Mouse (Mus musculus): ENCODE data around the gene Folr2. TPM values are rescaled to one million over a fixed set of nuclear protein-coding genes. Genes with fewer than 3 reads are reported as not detected.

The Folr2 gene
- polyA plus RNA-seq, 1 experiment from 2014 or later = 2.5 TPM

DNA sequence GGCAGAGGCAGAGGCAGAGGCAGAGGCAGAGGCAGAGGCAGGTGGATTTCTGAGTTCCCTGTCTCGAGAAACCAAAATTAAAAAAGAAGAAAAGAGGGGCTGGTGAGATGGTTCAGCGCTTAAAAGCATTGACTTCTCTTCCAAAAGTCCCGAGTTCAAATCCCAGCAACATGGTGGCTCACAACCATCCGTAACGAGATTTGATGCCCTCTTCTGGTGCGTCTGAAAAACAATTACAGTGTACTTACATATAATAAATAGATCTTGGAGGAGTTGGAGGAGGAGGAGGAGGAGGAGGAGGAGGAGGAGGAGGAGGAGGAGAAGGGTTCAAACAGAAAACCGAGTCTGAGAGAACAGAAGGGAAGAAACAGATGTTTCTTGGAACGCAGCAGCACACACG lies 38.7 kb upstream of the Folr2 start:
- H3K27me3 ChIP-seq (ENCODE audit: control insufficient read depth, insufficient read depth, low read length) = no peaks in the 10 kb centered on the region
- peak overlapping the region; percentile 42 for H3K4me2 ChIP-seq (ENCODE audit: low read length)
- peak overlapping the region; percentile 87 for H3K27ac ChIP-seq (replicated peaks; ENCODE audit: low read depth, low read length)
- no peaks in the 10 kb centered on the region for H3K9me3 ChIP-seq (ENCODE audit: control insufficient read depth, low read length)
- no peaks in the 10 kb centered on the region for H3K36me3 ChIP-seq (ENCODE audit: control insufficient read depth, insufficient read depth, low read length)
- peaks cover 4% of the 10 kb centered on the region; the same call in 1 of the 2 replicates for H3K4me1 ChIP-seq (ENCODE audit: control insufficient read depth, insufficient read depth, low read length)
- no peak; the same call in 1 of the 2 replicates for ATAC-seq (ENCODE audit: low FRiP score, low TSS enrichment)
- H3K4me3 ChIP-seq (replicated peaks; ENCODE audit: low read depth, low read length) = peak overlapping the region; percentile 52
- WGBS = 43% methylated on average over 9 of the region's 9 CpGs
- peak; percentile 55 for DNase-seq
- H3K9ac ChIP-seq (replicated peaks; ENCODE audit: low read length) = peak overlapping the region; percentile 46; the same call in 1 of the 2 replicates

DNA sequence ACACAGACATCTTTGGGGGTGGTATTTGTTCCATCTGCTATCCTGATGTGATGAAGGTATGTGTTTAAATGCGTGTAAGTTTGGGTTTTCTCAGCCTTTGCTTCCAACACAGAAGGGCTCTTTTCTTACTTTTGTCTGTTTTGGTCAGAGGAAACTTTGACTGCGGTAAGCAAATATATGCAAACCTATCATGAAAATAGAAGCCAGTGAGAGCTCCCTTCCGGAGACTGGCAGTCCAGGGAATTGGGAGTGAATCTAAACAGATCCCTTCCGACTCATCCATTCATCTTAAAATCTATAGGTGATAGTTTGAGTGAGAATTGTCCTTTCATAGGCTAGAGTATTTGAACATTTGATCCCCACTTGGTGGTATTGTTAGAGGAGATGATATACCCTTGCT lies 31.5 kb upstream of the Folr2 start:
- H3K27me3 ChIP-seq (ENCODE audit: control insufficient read depth, insufficient read depth, low read length) = no peaks in the 10 kb centered on the region
- H3K4me3 ChIP-seq (replicated peaks; ENCODE audit: low read depth, low read length) = no peak overlapping the region
- ATAC-seq (ENCODE audit: low FRiP score, low TSS enrichment) (no peak), DNase-seq (no peak)
- no peak overlapping the region for H3K4me2 ChIP-seq (ENCODE audit: low read length)
- no peaks in the 10 kb centered on the region for H3K4me1 ChIP-seq (ENCODE audit: control insufficient read depth, insufficient read depth, low read length)
- WGBS = 83% methylated on average over 4 of the region's 4 CpGs
- H3K9ac ChIP-seq (replicated peaks; ENCODE audit: low read length) = no peak overlapping the region
- no peaks in the 10 kb centered on the region for H3K9me3 ChIP-seq (ENCODE audit: control insufficient read depth, low read length)
- H3K36me3 ChIP-seq (ENCODE audit: control insufficient read depth, insufficient read depth, low read length) = no peaks in the 10 kb centered on the region
- no peak overlapping the region for H3K27ac ChIP-seq (replicated peaks; ENCODE audit: low read depth, low read length)

DNA sequence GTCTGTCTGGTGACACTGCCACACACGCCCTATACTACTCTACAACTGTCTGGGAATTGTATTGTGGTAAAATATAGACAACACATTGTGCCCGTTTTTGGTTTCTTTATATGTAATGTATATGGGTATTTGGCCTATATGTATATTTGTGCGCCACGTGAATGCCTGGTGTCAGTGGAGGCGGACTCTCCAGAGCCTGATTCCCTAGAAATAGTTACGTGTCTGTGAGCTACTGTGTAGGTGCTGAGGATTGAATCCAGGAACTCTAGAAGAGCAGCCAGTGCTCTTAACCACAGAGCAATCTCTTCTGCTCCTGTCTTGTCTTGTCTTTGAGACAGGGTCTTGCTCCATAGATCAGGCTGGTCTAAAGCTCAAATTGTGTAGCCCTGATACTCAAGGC lies 29.3 kb upstream of the Folr2 start:
- Histone ChIP-seq H3K27ac (replicated peaks; ENCODE audit: low read depth, low read length) (no peak overlapping the region), H3K9ac (replicated peaks; ENCODE audit: low read length) (no peak overlapping the region), H3K4me2 (ENCODE audit: low read length) (no peak overlapping the region), H3K9me3 (ENCODE audit: control insufficient read depth, low read length) (no peaks in the 10 kb centered on the region), H3K36me3 (ENCODE audit: control insufficient read depth, insufficient read depth, low read length) (no peaks in the 10 kb centered on the region), H3K4me1 (ENCODE audit: control insufficient read depth, insufficient read depth, low read length) (no peaks in the 10 kb centered on the region), H3K27me3 (ENCODE audit: control insufficient read depth, insufficient read depth, low read length) (no peaks in the 10 kb centered on the region), H3K4me3 (replicated peaks; ENCODE audit: low read depth, low read length) (no peak overlapping the region)
- DNase-seq = no peak
- no peak for ATAC-seq (ENCODE audit: low FRiP score, low TSS enrichment)
- 91% methylated on average over 6 of the region's 6 CpGs for WGBS

DNA sequence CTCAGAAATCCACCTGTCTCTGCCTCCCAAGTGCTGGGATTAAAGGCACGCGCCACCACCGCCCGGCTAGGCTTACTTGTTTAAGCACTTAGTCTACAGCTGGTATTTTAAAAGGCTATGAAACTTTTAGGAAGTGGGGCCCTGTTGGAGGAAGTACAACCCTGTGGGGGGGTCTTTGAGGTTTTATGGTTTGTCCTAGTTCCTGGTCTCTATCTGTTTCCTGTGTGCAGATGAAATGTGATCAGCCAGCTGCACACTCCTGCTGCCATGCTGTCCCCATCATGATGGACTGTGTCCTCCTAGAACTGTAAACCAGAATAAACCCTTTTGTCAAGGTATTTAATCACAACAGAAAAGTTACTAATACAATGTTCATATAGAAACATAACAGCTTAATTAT lies 27.2 kb upstream of the Folr2 start:
- H3K27me3 ChIP-seq (ENCODE audit: control insufficient read depth, insufficient read depth, low read length) = no peaks in the 10 kb centered on the region
- no peaks in the 10 kb centered on the region for H3K36me3 ChIP-seq (ENCODE audit: control insufficient read depth, insufficient read depth, low read length)
- 98% methylated on average over 4 of the region's 4 CpGs for WGBS
- no peaks in the 10 kb centered on the region for H3K4me1 ChIP-seq (ENCODE audit: control insufficient read depth, insufficient read depth, low read length)
- no peak overlapping the region for H3K4me2 ChIP-seq (ENCODE audit: low read length)
- no peak overlapping the region for H3K9ac ChIP-seq (replicated peaks; ENCODE audit: low read length)
- H3K9me3 ChIP-seq (ENCODE audit: control insufficient read depth, low read length) = no peaks in the 10 kb centered on the region
- no peak overlapping the region for H3K4me3 ChIP-seq (replicated peaks; ENCODE audit: low read depth, low read length)
- ATAC-seq (ENCODE audit: low FRiP score, low TSS enrichment) (no peak), DNase-seq (no peak)
- H3K27ac ChIP-seq (replicated peaks; ENCODE audit: low read depth, low read length) = no peak overlapping the region

DNA sequence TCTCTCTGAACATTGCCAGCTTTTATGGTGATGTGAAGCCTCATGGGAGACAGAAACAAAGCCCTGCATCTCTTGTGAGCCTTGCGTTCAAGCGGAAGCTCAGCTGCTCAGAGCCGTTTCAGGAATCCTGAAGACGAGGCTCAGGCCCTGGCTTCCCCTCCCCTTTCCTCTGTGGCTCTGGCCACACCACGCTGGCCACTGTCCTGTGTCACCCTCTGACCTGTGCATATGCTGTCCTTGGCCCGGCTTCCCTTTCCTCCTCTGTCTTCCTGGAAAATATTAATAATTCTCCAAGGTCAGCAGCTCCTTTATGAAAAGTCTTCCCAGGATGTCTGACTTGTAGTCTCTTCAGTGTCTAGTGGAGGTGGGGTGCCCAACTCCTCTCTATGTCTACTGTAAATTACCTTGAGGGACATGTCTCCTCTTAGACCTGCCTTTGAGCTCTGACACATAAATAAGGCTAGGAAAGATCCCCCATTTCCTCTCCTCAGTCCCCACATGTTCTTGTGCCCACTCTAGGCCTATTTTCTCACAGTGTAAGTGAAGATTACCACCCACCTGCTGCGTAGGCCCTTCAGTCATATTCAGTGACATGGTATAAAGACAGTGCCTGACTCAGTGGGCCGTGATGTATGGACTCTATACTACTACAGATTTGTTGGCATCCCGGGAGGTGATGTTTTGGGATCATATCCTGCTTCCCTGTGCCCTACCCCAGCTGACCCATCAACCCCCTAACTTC lies 25.6 kb upstream of the Folr2 start:
- Histone ChIP-seq H3K4me1 (ENCODE audit: control insufficient read depth, insufficient read depth, low read length) (no peaks in the 10 kb centered on the region), H3K4me3 (replicated peaks; ENCODE audit: low read depth, low read length) (no peak overlapping the region), H3K9me3 (ENCODE audit: control insufficient read depth, low read length) (no peaks in the 10 kb centered on the region), H3K27ac (replicated peaks; ENCODE audit: low read depth, low read length) (no peak overlapping the region), H3K36me3 (ENCODE audit: control insufficient read depth, insufficient read depth, low read length) (no peaks in the 10 kb centered on the region), H3K27me3 (ENCODE audit: control insufficient read depth, insufficient read depth, low read length) (no peaks in the 10 kb centered on the region), H3K4me2 (ENCODE audit: low read length) (no peak overlapping the region), H3K9ac (replicated peaks; ENCODE audit: low read length) (no peak overlapping the region)
- DNase-seq = no peak
- no peak for ATAC-seq (ENCODE audit: low FRiP score, low TSS enrichment)
- 59% methylated on average over 9 of the region's 9 CpGs for WGBS

DNA sequence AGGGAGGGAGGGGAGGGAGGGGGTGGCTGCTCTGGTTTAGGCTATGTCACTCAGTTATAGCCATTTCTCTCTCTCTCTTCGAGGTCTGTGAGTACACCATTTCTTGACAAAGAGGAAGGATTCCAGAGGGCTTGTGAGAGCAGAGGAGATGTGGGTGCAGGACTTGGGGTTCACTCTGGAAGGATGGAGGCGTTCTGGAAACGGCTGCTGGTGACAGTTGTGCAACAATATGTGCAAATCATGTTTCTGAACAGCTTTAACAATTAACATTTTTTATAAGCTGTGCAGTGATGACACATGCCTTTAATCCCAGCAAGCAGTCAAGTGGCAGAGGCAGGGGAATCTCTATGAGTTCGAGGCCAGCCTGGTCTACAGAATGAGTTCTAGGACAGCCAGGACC lies 23.9 kb upstream of the Folr2 start:
- Histone ChIP-seq H3K9ac (replicated peaks; ENCODE audit: low read length) (no peak overlapping the region), H3K9me3 (ENCODE audit: control insufficient read depth, low read length) (no peaks in the 10 kb centered on the region), H3K27me3 (ENCODE audit: control insufficient read depth, insufficient read depth, low read length) (no peaks in the 10 kb centered on the region), H3K27ac (replicated peaks; ENCODE audit: low read depth, low read length) (no peak overlapping the region), H3K36me3 (ENCODE audit: control insufficient read depth, insufficient read depth, low read length) (no peaks in the 10 kb centered on the region), H3K4me2 (ENCODE audit: low read length) (no peak overlapping the region), H3K4me1 (ENCODE audit: control insufficient read depth, insufficient read depth, low read length) (no peaks in the 10 kb centered on the region), H3K4me3 (replicated peaks; ENCODE audit: low read depth, low read length) (no peak overlapping the region)
- 78% methylated on average over 4 of the region's 4 CpGs for WGBS
- ATAC-seq (ENCODE audit: low FRiP score, low TSS enrichment) = no peak
- DNase-seq = no peak

DNA sequence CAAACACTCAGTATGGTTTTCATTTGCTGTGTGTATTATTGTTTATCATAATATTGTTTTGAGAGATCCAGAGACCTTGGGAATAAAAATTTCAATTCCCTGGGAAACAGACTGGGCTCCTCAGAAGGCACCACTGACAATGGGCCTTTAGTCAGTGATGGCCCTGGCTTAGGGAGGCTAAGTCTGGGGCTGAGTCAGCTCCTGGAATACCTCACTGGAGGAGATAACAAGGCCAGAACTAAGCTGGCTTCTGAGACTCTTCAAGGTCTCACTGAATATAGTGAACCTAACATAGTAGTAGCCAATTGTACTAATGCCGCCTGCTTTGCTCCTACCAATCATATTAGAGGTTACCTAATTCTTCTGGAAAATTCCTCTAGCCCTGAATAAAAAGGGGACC lies 19.0 kb upstream of the Folr2 start:
- H3K9ac ChIP-seq (replicated peaks; ENCODE audit: low read length) = no peak overlapping the region
- WGBS = 97% methylated on average over 1 of the region's 1 CpGs
- no peak for ATAC-seq (ENCODE audit: low FRiP score, low TSS enrichment)
- H3K4me3 ChIP-seq (replicated peaks; ENCODE audit: low read depth, low read length) = no peak overlapping the region
- no peaks in the 10 kb centered on the region for H3K36me3 ChIP-seq (ENCODE audit: control insufficient read depth, insufficient read depth, low read length)
- H3K27me3 ChIP-seq (ENCODE audit: control insufficient read depth, insufficient read depth, low read length) = no peaks in the 10 kb centered on the region
- H3K9me3 ChIP-seq (ENCODE audit: control insufficient read depth, low read length) = no peaks in the 10 kb centered on the region
- no peak for DNase-seq
- no peak overlapping the region for H3K27ac ChIP-seq (replicated peaks; ENCODE audit: low read depth, low read length)
- H3K4me2 ChIP-seq (ENCODE audit: low read length) = no peak overlapping the region
- H3K4me1 ChIP-seq (ENCODE audit: control insufficient read depth, insufficient read depth, low read length) = no peaks in the 10 kb centered on the region

DNA sequence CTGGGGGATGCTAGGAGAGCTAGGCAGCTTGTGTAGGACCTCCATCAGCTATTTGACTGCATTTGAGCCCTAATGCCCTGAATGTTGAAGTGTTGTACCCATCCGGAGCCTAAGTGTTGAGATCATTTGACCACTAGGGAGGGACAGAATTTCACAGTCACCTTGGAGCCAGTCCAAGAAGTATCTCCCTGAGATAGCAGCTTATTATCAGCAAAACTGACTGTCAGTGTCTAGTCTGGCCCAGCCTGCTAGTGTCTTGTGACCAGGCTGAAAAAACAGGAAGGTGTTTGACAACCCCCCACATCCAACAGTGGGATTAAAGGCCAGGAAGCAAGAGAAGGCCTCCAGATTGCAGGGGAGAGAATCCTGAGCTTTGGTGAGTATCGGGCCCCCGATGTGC lies 14.3 kb upstream of the Folr2 start:
- Histone ChIP-seq H3K36me3 (ENCODE audit: control insufficient read depth, insufficient read depth, low read length) (no peaks in the 10 kb centered on the region), H3K9me3 (ENCODE audit: control insufficient read depth, low read length) (no peaks in the 10 kb centered on the region), H3K27ac (replicated peaks; ENCODE audit: low read depth, low read length) (no peak overlapping the region), H3K27me3 (ENCODE audit: control insufficient read depth, insufficient read depth, low read length) (no peaks in the 10 kb centered on the region), H3K4me2 (ENCODE audit: low read length) (no peak overlapping the region), H3K4me3 (replicated peaks; ENCODE audit: low read depth, low read length) (no peak overlapping the region), H3K4me1 (ENCODE audit: control insufficient read depth, insufficient read depth, low read length) (no peaks in the 10 kb centered on the region), H3K9ac (replicated peaks; ENCODE audit: low read length) (no peak overlapping the region)
- ATAC-seq (ENCODE audit: low FRiP score, low TSS enrichment) (no peak), DNase-seq (no peak)
- WGBS = 86% methylated on average over 3 of the region's 3 CpGs

DNA sequence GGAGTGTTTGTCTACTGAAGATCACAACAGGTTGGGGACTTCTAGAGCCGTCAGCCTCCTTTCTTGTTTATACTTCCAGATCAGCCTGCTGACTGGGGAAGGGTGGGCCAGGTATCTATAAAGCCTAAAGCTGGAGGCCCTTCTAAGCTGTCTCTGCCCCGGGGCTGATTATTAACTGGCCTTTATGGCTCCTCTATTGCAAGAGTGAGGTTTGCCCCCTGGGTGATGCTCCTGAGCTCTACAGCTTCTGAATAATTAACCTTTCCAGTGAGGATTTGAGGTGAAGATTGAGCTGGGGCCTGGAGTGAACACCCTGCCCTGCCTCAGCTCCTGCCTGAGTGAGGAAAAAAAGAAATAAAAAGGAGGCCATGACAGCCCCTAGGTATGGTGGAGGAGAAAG lies 13.6 kb upstream of the Folr2 start, which contains the start of gene Folr1:
TSS of gene Folr1 (minus strand) at position 160 of the 400 bp plus-strand sequence.
- Histone ChIP-seq H3K4me3 (replicated peaks; ENCODE audit: low read depth, low read length) (no peak within 1 kb of the TSS), H3K27me3 (ENCODE audit: control insufficient read depth, insufficient read depth, low read length) (no peaks in the 10 kb centered on the region), H3K9ac (replicated peaks; ENCODE audit: low read length) (no peak within 1 kb of the TSS), H3K4me2 (ENCODE audit: low read length) (no peak within 1 kb of the TSS), H3K4me1 (ENCODE audit: control insufficient read depth, insufficient read depth, low read length) (no peaks in the 10 kb centered on the region), H3K27ac (replicated peaks; ENCODE audit: low read depth, low read length) (no peak within 1 kb of the TSS), H3K36me3 (ENCODE audit: control insufficient read depth, insufficient read depth, low read length) (no peaks in the 10 kb centered on the region), H3K9me3 (ENCODE audit: control insufficient read depth, low read length) (no peaks in the 10 kb centered on the region)
- ATAC-seq (ENCODE audit: low FRiP score, low TSS enrichment) (no peak), DNase-seq (no peak)
- WGBS = 91% methylated on average over 2 of the region's 2 CpGs

Data from midbrain, embryonic 14.5 days (tissue).